Mouse (Mus musculus) thymus, adult 2 months (tissue): ENCODE measurements around the gene Spem1.

Source experiments
- CTCF ChIP-seq: fragments of 200-500 bp; IDR thresholded peaks from 2 replicates; pipeline ENCODE4 v1.5.1; 2012; ENCODE audit warnings: mild to moderate bottlenecking, control low read depth, low read length, moderate library complexity, borderline replicate concordance; ENCODE audit not compliant: control insufficient read depth, poor library complexity, insufficient read depth; ENCODE audit errors: extremely low read depth
- POLR2A ChIP-seq: fragments of 200-500 bp; IDR thresholded peaks from 2 replicates; pipeline ENCODE4 v1.6.1; 2012; ENCODE audit warnings: mild to moderate bottlenecking, low read length, control low read depth, moderate library complexity; ENCODE audit not compliant: control insufficient read depth, poor library complexity, insufficient read depth; ENCODE audit errors: extremely low read depth

DNA sequence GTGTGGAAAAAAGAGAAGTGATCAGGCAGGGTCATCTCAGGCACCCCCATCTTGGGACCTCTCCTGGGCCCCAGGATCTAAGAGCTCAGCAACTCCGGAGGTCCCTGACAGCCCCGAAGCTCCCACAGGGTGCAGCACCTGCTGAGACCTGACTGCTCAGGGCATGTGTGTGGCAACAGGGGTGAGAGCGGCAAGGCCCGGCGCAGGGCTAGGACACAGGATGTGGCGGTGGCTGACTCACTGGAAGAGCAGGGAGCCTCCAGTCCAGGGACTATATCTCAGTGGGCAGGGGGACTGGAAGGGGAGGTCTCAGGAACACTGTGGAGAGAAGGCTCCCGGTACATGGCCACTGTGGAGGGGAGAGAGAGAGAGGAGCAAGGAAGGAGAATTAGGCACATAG lies 24.1 kb downstream of the Spem1 start:
- TF ChIP-seq POLR2A (no peak), CTCF (no peak)
